Mouse (Mus musculus) layer of hippocampus, adult 8-10 months (tissue): ENCODE measurements around the gene Hrasls5. TPM values are rescaled to one million over a fixed set of nuclear protein-coding genes. Genes with fewer than 3 reads are reported as not detected.

Source experiments
- DNase-seq, 2 experiments: peaks; one replicate each; pipeline ENCODE4 v3.0.0; 2022; ENCODE audit warnings: low spot score in 2 of 2
- total RNA-seq, 4 experiments: library from RNA; stranded (reverse); gene quantifications; 2 replicates each; pipeline ENCODE4 v1.2.4; 2022

Gene Hrasls5
- total RNA-seq = under 1 TPM in 1 of 4 experiments, not detected in 3; 0.55 TPM

GRCm38 (mm10) chr19:7611942-7612757 lies at the start of gene Hrasls5:
Hrasls5 (plus strand) TSS chr19:7612541.
- DNase-seq = peak; percentile 30 to 49

GRCm38 (mm10) chr19:7562601-7563129 lies 49.7 kb upstream of the Hrasls5 start:
- no peak for DNase-seq

GRCm38 (mm10) chr19:7563676-7564075 lies 48.7 kb upstream of the Hrasls5 start:
- no peak for DNase-seq

- DNase-seq = no peak
Measured at GRCm38 (mm10) chr19:7564457-7564856, 47.9 kb upstream of the Hrasls5 start.

GRCm38 (mm10) chr19:7566826-7567225 lies 45.5 kb upstream of the Hrasls5 start:
- peak; percentile 46 to 65 for DNase-seq

- no peak for DNase-seq
Measured at GRCm38 (mm10) chr19:7568364-7568763, 44.0 kb upstream of the Hrasls5 start.

- no peak for DNase-seq
Measured at GRCm38 (mm10) chr19:7569650-7570049, 42.7 kb upstream of the Hrasls5 start.

- DNase-seq = no peak
Measured at GRCm38 (mm10) chr19:7576180-7576579, 36.2 kb upstream of the Hrasls5 start.

- no peak for DNase-seq
Measured at GRCm38 (mm10) chr19:7577710-7578109, 34.6 kb upstream of the Hrasls5 start.

GRCm38 (mm10) chr19:7581042-7581441 lies 31.3 kb upstream of the Hrasls5 start:
- no peak for DNase-seq

GRCm38 (mm10) chr19:7583101-7583500 lies 29.2 kb upstream of the Hrasls5 start:
- DNase-seq = no peak

- no peak for DNase-seq
Measured at GRCm38 (mm10) chr19:7583599-7583998, 28.7 kb upstream of the Hrasls5 start.

GRCm38 (mm10) chr19:7585279-7585678 lies 27.1 kb upstream of the Hrasls5 start:
- peak in 1 of 2 experiments; percentile 37 for DNase-seq

GRCm38 (mm10) chr19:7585764-7586163 lies 26.6 kb upstream of the Hrasls5 start:
- no peak for DNase-seq

GRCm38 (mm10) chr19:7590795-7591194 lies 21.5 kb upstream of the Hrasls5 start:
- DNase-seq = no peak

GRCm38 (mm10) chr19:7592018-7592417 lies 20.3 kb upstream of the Hrasls5 start:
- DNase-seq = no peak

- peak; percentile 33 to 44 for DNase-seq
Measured at GRCm38 (mm10) chr19:7595534-7595933, 16.8 kb upstream of the Hrasls5 start.

- DNase-seq = no peak
Measured at GRCm38 (mm10) chr19:7598481-7598880, 13.9 kb upstream of the Hrasls5 start.

- no peak for DNase-seq
Measured at GRCm38 (mm10) chr19:7601551-7601950, 10.8 kb upstream of the Hrasls5 start.

GRCm38 (mm10) chr19:7604107-7604506 lies 8.2 kb upstream of the Hrasls5 start:
- DNase-seq = no peak

- DNase-seq = no peak
Measured at GRCm38 (mm10) chr19:7605013-7605412, 7.3 kb upstream of the Hrasls5 start.

GRCm38 (mm10) chr19:7605930-7606783 lies 6.2 kb upstream of the Hrasls5 start:
- DNase-seq = peak; percentile 65 to 82
